16 mouse cellular contexts compared by ENCODE assay signal in the genomic region with DNA sequence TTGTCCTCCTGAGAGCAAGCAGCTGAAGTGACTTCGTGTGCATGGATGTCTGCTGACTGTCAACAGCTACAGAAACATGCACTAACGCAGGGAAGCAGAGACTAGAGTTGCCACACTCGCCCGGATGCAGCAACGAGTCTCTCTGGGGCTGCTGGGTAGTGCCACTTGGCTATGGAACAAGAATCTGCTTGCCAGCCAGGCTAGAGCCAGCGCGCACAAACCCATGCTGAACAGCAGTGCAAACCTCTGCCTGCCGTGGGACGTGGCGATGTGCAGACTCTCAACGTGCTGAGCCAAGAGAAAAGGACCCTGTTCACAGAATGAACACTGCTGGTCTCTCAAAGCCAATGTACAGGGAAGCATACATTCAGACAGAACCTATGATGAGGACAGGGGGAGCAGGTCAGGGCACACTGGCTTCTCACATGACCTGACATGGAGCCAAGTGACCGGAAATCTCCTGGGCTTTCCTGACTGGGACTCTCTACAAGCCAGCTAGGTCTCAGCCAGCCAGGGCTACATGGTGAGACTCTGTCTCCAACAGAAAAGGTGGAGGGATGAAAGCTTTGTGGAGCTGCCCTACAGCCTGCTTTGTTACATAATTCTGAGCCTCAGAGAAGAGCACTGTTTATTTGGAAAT.
"Had no signal": no experiment of that assay in that cellular context is flagged by ENCODE, and none has a peak within 500 bp of the region (broad histone marks: within the 10 kb centered on the region; RNA-seq: fewer than 3 reads in every experiment).

No protein-coding gene starts in this region.

- H3K4me2 ChIP-seq: limb, embryonic 15.5 days; liver, embryonic 12.5 days; lung, embryonic 14.5 days; neural tube, embryonic 15.5 days had no signal

- H3K27me3 ChIP-seq: limb, embryonic 15.5 days; liver, embryonic 12.5 days; neural tube, embryonic 15.5 days had no signal

- DNase-seq: kidney, postnatal 36 days; lung, embryonic 14.5 days; lung, postnatal 10 days; lung, postnatal 4 days; midbrain, embryonic 14.5 days; right cerebral cortex, adult 18-20 months; right cerebral cortex, postnatal 4 days; spleen, adult 18-20 months; thymus, adult 18-20 months; thymus, postnatal 25 days had no signal

- H3K9me3 ChIP-seq: limb, embryonic 15.5 days; liver, embryonic 12.5 days; midbrain, embryonic 10.5 days; neural tube, embryonic 15.5 days had no signal

- H3K9ac ChIP-seq: limb, embryonic 15.5 days; liver, embryonic 12.5 days; lung, embryonic 14.5 days; neural tube, embryonic 15.5 days had no signal

- H3K4me3 ChIP-seq: limb, embryonic 15.5 days; liver, embryonic 12.5 days; midbrain, embryonic 10.5 days; myocyte; neural tube, embryonic 15.5 days had no signal

- H3K4me1 ChIP-seq: limb, embryonic 15.5 days; liver, embryonic 12.5 days; neural tube, embryonic 15.5 days had no signal

- ATAC-seq: liver, embryonic 12.5 days had no signal

- H3K27ac ChIP-seq: kidney, postnatal 0 days; limb, embryonic 15.5 days; liver, embryonic 12.5 days; midbrain, embryonic 10.5 days; neural tube, embryonic 15.5 days had no signal
